Mouse (Mus musculus): ENCODE measurements around the gene Slc51a.

- TF ChIP-seq CTCF (IDR thresholded peaks at IDR 0.05) (no peak), EP300 (IDR thresholded peaks at IDR 0.05) (no peak)
Measured at GRCm38 (mm10) chr16:32501459-32501858, 13.8 kb upstream of the Slc51a start.
